ENCODE assay signal across 7 mouse cellular contexts in the genomic region with DNA sequence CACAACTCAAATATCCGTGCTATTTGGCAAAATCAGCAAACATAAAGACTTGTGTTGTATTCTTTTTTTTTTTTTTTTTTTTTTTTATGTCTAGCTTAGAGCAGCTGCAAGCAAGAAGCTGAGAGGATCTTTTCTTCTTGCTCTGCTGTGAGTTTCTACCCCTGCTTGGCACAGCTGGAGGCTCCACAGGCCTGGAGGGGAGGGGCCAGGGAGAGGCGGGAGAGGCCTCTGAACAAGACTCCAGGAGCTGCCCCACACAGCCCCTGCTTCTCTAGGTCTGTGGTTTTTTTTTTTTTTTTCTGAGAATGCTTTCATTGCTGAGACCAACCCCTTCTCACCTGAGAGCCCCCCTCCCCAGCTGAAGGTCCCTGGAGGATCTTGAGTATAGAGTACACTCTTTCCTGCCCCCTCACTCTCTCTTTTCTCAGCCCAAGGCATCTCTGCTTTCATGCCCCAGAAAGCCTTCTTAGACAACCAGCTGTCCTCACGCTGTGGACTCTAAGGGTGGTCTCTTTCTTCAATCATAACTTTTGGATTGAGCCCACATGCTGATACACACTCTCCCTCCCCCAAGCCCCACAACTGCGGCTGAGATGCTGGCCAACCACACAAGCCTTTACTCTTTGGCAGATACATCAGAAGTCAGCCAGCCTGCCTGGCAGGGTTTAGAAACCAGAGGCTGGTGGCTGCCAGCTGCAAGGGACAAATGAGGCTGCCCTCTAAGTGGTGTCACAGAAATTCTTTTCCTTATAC.
DNase-seq lines count a peak whose midpoint lies in the region; ATAC-seq and TF ChIP-seq lines count a peak whose summit lies in the region.

No protein-coding gene starts in this region.

- intact Hi-C loops in left cerebral cortex, adult 2 months (cut with DNase I): no loop called here

- DNase-seq in lung, adult 18-20 months: no peak
- DNase-seq in limb, embryonic 11.5 days (ENCODE audit: low spot score): peak; percentile 67
- DNase-seq in retina, postnatal 1 day: peak; percentile 39
- DNase-seq in left cerebral cortex, adult 2 months (ENCODE audit: extremely low spot score in 1 of 2, low spot score in 2 of 2): no peak

- H3K27ac ChIP-seq in lung, embryonic 16.5 days (ENCODE audit: low read length): peak overlapping the region; percentile 83
- H3K27ac ChIP-seq in embryonic fibroblast, embryonic 13.5 days (ENCODE audit: insufficient read depth, low read length): peak overlapping the region; percentile 89
- H3K27ac ChIP-seq in limb, embryonic 11.5 days (replicated peaks; ENCODE audit: low read depth, low read length): no peak overlapping the region
- H3K27ac ChIP-seq in kidney, embryonic 16.5 days (ENCODE audit: low read length): no peak overlapping the region
- H3K27ac ChIP-seq in left cerebral cortex, adult 2 months: no peak overlapping the region; the same call in 1 of the 2 replicates

- H3K4me2 ChIP-seq in lung, embryonic 16.5 days (ENCODE audit: low read depth, low read length): no peak overlapping the region
- no peak overlapping the region for H3K4me2 ChIP-seq in limb, embryonic 11.5 days (ENCODE audit: low read depth, severe bottlenecking)
- no peak overlapping the region for H3K4me2 ChIP-seq in kidney, embryonic 16.5 days (replicated peaks; ENCODE audit: low read depth, low read length)

- no peaks in the 10 kb centered on the region for H3K36me3 ChIP-seq in lung, embryonic 16.5 days (ENCODE audit: control insufficient read depth, insufficient read depth, low read length)
- no peaks in the 10 kb centered on the region for H3K36me3 ChIP-seq in limb, embryonic 11.5 days (ENCODE audit: control insufficient read depth, insufficient read depth, low read length)
- no peaks in the 10 kb centered on the region for H3K36me3 ChIP-seq in kidney, embryonic 16.5 days (ENCODE audit: insufficient read depth, low read length)

- no peaks in the 10 kb centered on the region for H3K9me3 ChIP-seq in lung, embryonic 16.5 days (ENCODE audit: control insufficient read depth, low read length)
- no peaks in the 10 kb centered on the region for H3K9me3 ChIP-seq in limb, embryonic 11.5 days (ENCODE audit: control insufficient read depth, low read length)
- H3K9me3 ChIP-seq in kidney, embryonic 16.5 days (ENCODE audit: low read length): no peaks in the 10 kb centered on the region

- no peak overlapping the region for H3K9ac ChIP-seq in lung, embryonic 16.5 days (ENCODE audit: low read length)
- H3K9ac ChIP-seq in limb, embryonic 11.5 days (ENCODE audit: low read length): no peak overlapping the region
- H3K9ac ChIP-seq in kidney, embryonic 16.5 days (replicated peaks; ENCODE audit: low read length): no peak overlapping the region

- 29% methylated on average over 4 of the region's 4 CpGs for WGBS in lung, embryonic 16.5 days
- WGBS in limb, embryonic 11.5 days: 26% methylated on average over 4 of the region's 4 CpGs
- WGBS in kidney, embryonic 16.5 days: 42% methylated on average over 4 of the region's 4 CpGs

- H3K4me1 ChIP-seq in lung, embryonic 16.5 days (replicated peaks; ENCODE audit: control insufficient read depth, insufficient read depth, low read length): 0 out of 2 replicates have a peak, but pooled peaks cover 7% of the 10 kb centered on the region
- peaks cover 9% of the 10 kb centered on the region; the same call in 1 of the 2 replicates for H3K4me1 ChIP-seq in embryonic fibroblast, embryonic 13.5 days (ENCODE audit: control insufficient read depth, insufficient read depth, low read length)
- H3K4me1 ChIP-seq in limb, embryonic 11.5 days (ENCODE audit: control insufficient read depth, insufficient read depth, low read length): 0 out of 2 replicates have a peak, but pooled peaks cover 4% of the 10 kb centered on the region
- no peaks in the 10 kb centered on the region for H3K4me1 ChIP-seq in kidney, embryonic 16.5 days (ENCODE audit: insufficient read depth, low read length)

- H3K27me3 ChIP-seq in lung, embryonic 16.5 days (ENCODE audit: control insufficient read depth, insufficient read depth, low read depth, low read length): no peaks in the 10 kb centered on the region
- no peaks in the 10 kb centered on the region for H3K27me3 ChIP-seq in limb, embryonic 11.5 days (ENCODE audit: control insufficient read depth, insufficient read depth, low read length)
- no peaks in the 10 kb centered on the region for H3K27me3 ChIP-seq in kidney, embryonic 16.5 days (ENCODE audit: insufficient read depth, low read length)

- H3K4me3 ChIP-seq in lung, embryonic 16.5 days (ENCODE audit: low read length): no peak overlapping the region
- H3K4me3 ChIP-seq in embryonic fibroblast, embryonic 13.5 days (ENCODE audit: insufficient read depth, low read length): no peak overlapping the region
- H3K4me3 ChIP-seq in limb, embryonic 11.5 days (ENCODE audit: low read depth, low read length): no peak overlapping the region
- no peak overlapping the region for H3K4me3 ChIP-seq in kidney, embryonic 16.5 days (ENCODE audit: low read length)
- H3K4me3 ChIP-seq in left cerebral cortex, adult 2 months: no peak overlapping the region

- ATAC-seq in lung, embryonic 16.5 days (ENCODE audit: low read depth): peak; percentile 91
- ATAC-seq in limb, embryonic 11.5 days (ENCODE audit: insufficient number of reproducible peaks, low FRiP score, low TSS enrichment, low read depth): peak; percentile 87
- no peak for ATAC-seq in kidney, embryonic 16.5 days (ENCODE audit: low FRiP score, low TSS enrichment)

- no peak for TF ChIP-seq POLR2A in embryonic fibroblast, embryonic 13.5 days (IDR thresholded peaks at IDR 0.05; ENCODE audit: low read depth, low read length)

- no peak for TF ChIP-seq CTCF in embryonic fibroblast, embryonic 13.5 days (IDR thresholded peaks at IDR 0.05; ENCODE audit: borderline replicate concordance, insufficient read depth, low read length)
- TF ChIP-seq CTCF in left cerebral cortex, adult 2 months (IDR thresholded peaks at IDR 0.05): no peak

Comparison
In these comparisons a context has a peak if more than half of its experiments do, and no peak if none do; other contexts are left out.
1. H3K27ac ChIP-seq: peak in lung, embryonic 16.5 days (single experiment) and embryonic fibroblast, embryonic 13.5 days (single experiment); none in limb, embryonic 11.5 days (single experiment), kidney, embryonic 16.5 days (single experiment) and left cerebral cortex, adult 2 months (single experiment).
2. DNase-seq: peak in limb, embryonic 11.5 days (single experiment) and retina, postnatal 1 day (single experiment); none in lung, adult 18-20 months (0 of 2) and left cerebral cortex, adult 2 months (0 of 2).